Mouse (Mus musculus) liver, postnatal 0 days (tissue): ENCODE results near the gene Ocm.
A peak's percentile ranks its signal among the peaks of the same experiment; 100 is the strongest.

ENCODE experiments used
- CTCF ChIP-seq: sonication (generic); IDR thresholded peaks from 2 replicates; pipeline ENCODE4 v1.5.1; 2016; ENCODE audit warnings: antibody characterized with exemption, low read depth
- EP300 ChIP-seq: IDR thresholded peaks from 2 replicates; pipeline ENCODE4 v1.6.1; 2016; ENCODE audit warnings: antibody characterized with exemption, low read depth, mild to moderate bottlenecking

DNA sequence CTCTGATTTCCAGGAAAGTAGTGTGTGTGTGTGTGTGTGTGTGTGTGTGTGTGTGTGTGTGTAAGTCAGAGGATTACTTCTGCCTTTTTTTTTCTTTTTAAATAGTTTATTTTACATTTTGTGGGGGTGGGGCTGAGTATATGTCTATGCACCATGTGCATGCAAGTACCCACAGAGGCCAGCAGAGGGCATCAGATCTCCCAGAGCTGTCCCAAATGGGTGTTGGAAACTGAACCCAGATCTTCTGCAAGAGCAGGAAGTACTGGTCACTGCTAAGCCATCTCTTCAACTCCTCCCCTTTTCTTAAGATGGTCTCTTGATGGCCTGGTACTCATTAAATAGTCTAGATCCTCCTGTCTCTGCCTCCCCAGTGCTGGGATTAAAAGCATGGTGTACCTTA, 24.8 kb upstream of the Ocm start:
- TF ChIP-seq CTCF (peak; percentile 63), EP300 (no peak)
